Mouse (Mus musculus) thymus, adult 2 months (tissue): ENCODE data around the gene Cpsf3.

Source experiments
- CTCF ChIP-seq: fragments of 200-500 bp; IDR thresholded peaks from 2 replicates; pipeline ENCODE4 v1.5.1; 2012; ENCODE audit warnings: mild to moderate bottlenecking, control low read depth, low read length, moderate library complexity, borderline replicate concordance; ENCODE audit not compliant: control insufficient read depth, poor library complexity, insufficient read depth; ENCODE audit errors: extremely low read depth
- POLR2A ChIP-seq: fragments of 200-500 bp; IDR thresholded peaks from 2 replicates; pipeline ENCODE4 v1.6.1; 2012; ENCODE audit warnings: mild to moderate bottlenecking, low read length, control low read depth, moderate library complexity; ENCODE audit not compliant: control insufficient read depth, poor library complexity, insufficient read depth; ENCODE audit errors: extremely low read depth

GRCm38 (mm10) chr12:21335869-21336268, 50.7 kb downstream of the Cpsf3 start:
- no peak for TF ChIP-seq CTCF
- TF ChIP-seq POLR2A, result no peak
